In the genomic region with DNA sequence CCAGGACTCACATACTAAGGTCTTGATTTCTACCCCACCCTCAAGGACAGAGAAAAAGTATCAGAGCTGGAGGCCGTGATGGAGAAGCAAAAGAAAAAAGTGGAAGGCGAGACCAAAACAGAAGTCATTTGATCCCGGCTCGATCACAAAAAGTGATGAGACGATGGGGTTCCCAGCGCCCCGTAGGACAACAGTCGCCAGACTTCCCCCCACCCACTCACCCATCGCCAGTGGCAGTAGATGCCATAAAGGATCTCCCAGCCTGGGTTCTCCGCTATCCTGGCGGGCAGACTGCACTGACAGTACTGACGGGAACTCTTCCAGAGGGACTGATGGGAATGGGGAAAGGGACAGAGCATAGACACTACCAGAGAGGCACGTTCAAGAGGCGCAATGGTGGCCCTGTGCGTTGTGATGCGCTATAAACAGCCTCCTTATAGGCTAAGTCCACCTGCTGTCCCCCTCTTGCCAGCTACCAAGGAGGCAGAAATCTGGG, we compare ENCODE assay signal across 8 mouse cellular contexts. TPM values are rescaled to one million over a fixed set of nuclear protein-coding genes. Genes with fewer than 3 reads are reported as not detected.
DNase-seq lines count a peak whose midpoint lies in the region; ATAC-seq and TF ChIP-seq lines count a peak whose summit lies in the region.

No protein-coding gene starts in this region.

- H3K27ac ChIP-seq in heart, adult 2 months: peak overlapping the region; percentile 79
- no peak overlapping the region for H3K27ac ChIP-seq in forebrain, embryonic 14.5 days (ENCODE audit: low read depth, low read length)
- no peak overlapping the region for H3K27ac ChIP-seq in liver, embryonic 12.5 days

- no peaks in the 10 kb centered on the region for H3K9me3 ChIP-seq in forebrain, embryonic 14.5 days (replicated peaks; ENCODE audit: control insufficient read depth, low read length)
- no peaks in the 10 kb centered on the region for H3K9me3 ChIP-seq in liver, embryonic 12.5 days (replicated peaks)

- peak overlapping the region; percentile 51 for H3ac ChIP-seq in C2C12 (ENCODE audit: control insufficient read depth, insufficient read length, low read depth)

- ATAC-seq in forebrain, embryonic 14.5 days: peak; percentile 32
- ATAC-seq in liver, embryonic 12.5 days: no peak

- H3K36me3 ChIP-seq in heart, adult 2 months (ENCODE audit: control insufficient read depth, insufficient read depth, low read length): no peaks in the 10 kb centered on the region
- no peaks in the 10 kb centered on the region for H3K36me3 ChIP-seq in C2C12 (ENCODE audit: control insufficient read depth, insufficient read depth)
- H3K36me3 ChIP-seq in forebrain, embryonic 14.5 days (ENCODE audit: control insufficient read depth, insufficient read depth, low read length): peaks cover 31% of the 10 kb centered on the region
- H3K36me3 ChIP-seq in liver, embryonic 12.5 days: peaks cover 34% of the 10 kb centered on the region

- H3K4me3 ChIP-seq in heart, adult 2 months: peak overlapping the region; percentile 49
- peak overlapping the region; percentile 2 for H3K4me3 ChIP-seq in C2C12 (ENCODE audit: insufficient read depth, poor library complexity, severe bottlenecking)
- H3K4me3 ChIP-seq in forebrain, embryonic 14.5 days (ENCODE audit: low read depth, low read length): peak overlapping the region; percentile 40
- peak overlapping the region; percentile 47 for H3K4me3 ChIP-seq in liver, embryonic 12.5 days

- intact Hi-C loops in heart, adult 2 months (cut with DNase I): loop anchor here (2.0 to 5.0 kb wide), 2 partner anchors 20 to 33 kb away; no protein-coding TSS in a partner anchor
- intact Hi-C loops in heart, postnatal 25 days (cut with DNase I): loop anchor here (2.0 to 10.0 kb wide), 3 partner anchors 20 to 804 kb away; partner anchors contain the start of genes Rps9 and Tmc4

- H3K79me3 ChIP-seq in C2C12 (ENCODE audit: low read depth): no peaks in the 10 kb centered on the region

- H3K4me2 ChIP-seq in forebrain, embryonic 14.5 days (ENCODE audit: low read length): peak overlapping the region; percentile 92
- peak overlapping the region; percentile 62 for H3K4me2 ChIP-seq in liver, embryonic 12.5 days

- 7% methylated on average over 16 of the region's 16 CpGs for WGBS in heart, adult 2 months
- 1% methylated on average over 16 of the region's 16 CpGs for WGBS in forebrain, embryonic 14.5 days
- WGBS in liver, embryonic 12.5 days (ENCODE audit: insufficient replicate concordance): 10% methylated on average over 16 of the region's 16 CpGs

- no peak for TF ChIP-seq CTCF in heart, adult 2 months (IDR thresholded peaks at IDR 0.05)
- TF ChIP-seq CTCF in C2C12 (IDR thresholded peaks at IDR 0.05; ENCODE audit: control insufficient read depth, insufficient read depth, insufficient read length): no peak

- H3K27me3 ChIP-seq in heart, adult 2 months (ENCODE audit: control insufficient read depth, insufficient read depth, low read length): no peaks in the 10 kb centered on the region
- H3K27me3 ChIP-seq in C2C12 (ENCODE audit: control insufficient read depth, insufficient read depth, insufficient read length): peaks cover 3% of the 10 kb centered on the region
- H3K27me3 ChIP-seq in forebrain, embryonic 14.5 days (replicated peaks; ENCODE audit: control insufficient read depth, insufficient read depth, low read length): peaks cover 15% of the 10 kb centered on the region
- peaks cover 63% of the 10 kb centered on the region for H3K27me3 ChIP-seq in liver, embryonic 12.5 days (replicated peaks)

- peaks cover 8% of the 10 kb centered on the region for H3K4me1 ChIP-seq in heart, adult 2 months (ENCODE audit: control insufficient read depth, insufficient read depth, low read length)
- H3K4me1 ChIP-seq in forebrain, embryonic 14.5 days (ENCODE audit: control insufficient read depth, insufficient read depth, low read length): peaks cover 13% of the 10 kb centered on the region; the same call in 1 of the 2 replicates
- peaks cover 12% of the 10 kb centered on the region for H3K4me1 ChIP-seq in liver, embryonic 12.5 days

- H3K79me2 ChIP-seq in heart, adult 2 months (replicated peaks; ENCODE audit: control insufficient read depth, insufficient read depth, low read length): no peaks in the 10 kb centered on the region
- no peaks in the 10 kb centered on the region for H3K79me2 ChIP-seq in C2C12 (ENCODE audit: control insufficient read depth, insufficient read depth)

- H3K9ac ChIP-seq in heart, adult 2 months (ENCODE audit: low read depth, low read length): peak overlapping the region; percentile 56
- peak overlapping the region; percentile 58 for H3K9ac ChIP-seq in forebrain, embryonic 14.5 days (ENCODE audit: low read length)
- H3K9ac ChIP-seq in liver, embryonic 12.5 days: no peak overlapping the region; the same call in 1 of the 2 replicates

- no peak for TF ChIP-seq POLR2A in heart, adult 2 months (IDR thresholded peaks at IDR 0.05; ENCODE audit: insufficient read depth, low read depth, low read length)

- no peak for TF ChIP-seq EP300 in heart, adult 2 months (IDR thresholded peaks at IDR 0.05; ENCODE audit: insufficient read depth, low read depth, low read length)

- DNase-seq in heart, adult 2 months: no peak
- DNase-seq in heart, postnatal 25 days (ENCODE audit: low spot score): no peak
- DNase-seq in forebrain, embryonic 14.5 days (ENCODE audit: low spot score): no peak
- DNase-seq in urinary bladder, adult 18-20 months (ENCODE audit: low spot score in 2 of 2): no peak
- DNase-seq in right cerebral cortex, adult 2 months (ENCODE audit: low spot score in 2 of 2): no peak
- no peak for DNase-seq in cerebellum, adult 11-12 months

TF ChIP-seq in C2C12, 6 proteins besides CTCF, POLR2A, EP300 and RAD21:
- TF ChIP-seq FOSL1 (IDR thresholded peaks at IDR 0.05; ENCODE audit: insufficient read depth, low read length, poor library complexity, severe bottlenecking) (no peak), MAX (IDR thresholded peaks at IDR 0.05) (no peak), MYOG (IDR thresholded peaks at IDR 0.05; ENCODE audit: control insufficient read depth, extremely low read depth, insufficient read length) (no peak), USF1 (IDR thresholded peaks at IDR 0.05; ENCODE audit: low read depth) (no peak), CEBPB (IDR thresholded peaks at IDR 0.05; ENCODE audit: low read depth) (no peak), MYOD1 (IDR thresholded peaks at IDR 0.05; ENCODE audit: control insufficient read depth, insufficient read length, low read depth) (no peak)

RNA-seq across cellular contexts. Expression of gene Eps8l1, which starts 18.4 kb away (rescaled TPM):
- total RNA-seq in heart, adult 2 months (2021): 1 to 10 TPM; 3.3 to 3.5 TPM
- polyA plus RNA-seq in heart, adult 2 months (2012; rRNA removed): 0.74 and 0.82 TPM in 2 replicates
- 1 to 10 TPM; 2.3 to 3.6 TPM for total RNA-seq in heart, postnatal 25 days (2021)
- 0.28 TPM for polyA plus RNA-seq in C2C12 (2012; fragmentation: generic; extraction: Trizol)
- polyA plus RNA-seq in forebrain, embryonic 14.5 days (2014; fragmentation: Nextera tagmentation; extraction: Ambion mirVana): 2.9 and 5.6 TPM in 2 replicates
- polyA plus RNA-seq in liver, embryonic 12.5 days (2016; fragmentation: Nextera tagmentation; extraction: Ambion mirVana): 1.3 and 2.1 TPM in 2 replicates

RNA-seq across cellular contexts. Expression of gene Ppp1r12c, which starts 22.6 kb away (rescaled TPM):
- total RNA-seq in heart, adult 2 months (2021): 10 to 100 TPM; 62.4 to 67.1 TPM
- polyA plus RNA-seq in heart, adult 2 months (2012; rRNA removed): 47.0 and 53.2 TPM in 2 replicates
- total RNA-seq in heart, postnatal 25 days (2021): 10 to 100 TPM; 54.7 to 61.2 TPM
- 54.6 TPM for polyA plus RNA-seq in C2C12 (2012; fragmentation: generic; extraction: Trizol)
- 29.4 and 32.1 TPM in 2 replicates for polyA plus RNA-seq in forebrain, embryonic 14.5 days (2014; fragmentation: Nextera tagmentation; extraction: Ambion mirVana)
- polyA plus RNA-seq in liver, embryonic 12.5 days (2016; fragmentation: Nextera tagmentation; extraction: Ambion mirVana): 41.1 and 42.9 TPM in 2 replicates

RNA-seq across cellular contexts. Expression of gene Rdh13, which starts 33.4 kb away (rescaled TPM):
- total RNA-seq in heart, adult 2 months (2021): 10 to 100 TPM; 31.0 to 34.1 TPM
- 25.1 and 42.5 TPM in 2 replicates for polyA plus RNA-seq in heart, adult 2 months (2012; rRNA removed)
- total RNA-seq in heart, postnatal 25 days (2021): 10 to 100 TPM; 31.4 to 35.8 TPM
- polyA plus RNA-seq in C2C12 (2012; fragmentation: generic; extraction: Trizol): 40.7 TPM
- 30.1 and 37.9 TPM in 2 replicates for polyA plus RNA-seq in forebrain, embryonic 14.5 days (2014; fragmentation: Nextera tagmentation; extraction: Ambion mirVana)
- 9.8 and 10.4 TPM in 2 replicates for polyA plus RNA-seq in liver, embryonic 12.5 days (2016; fragmentation: Nextera tagmentation; extraction: Ambion mirVana)

RNA-seq across cellular contexts. Expression of gene Tnnt1, which starts 37.3 kb away (rescaled TPM):
- 10 to 100 TPM; 15.6 to 19.7 TPM for total RNA-seq in heart, adult 2 months (2021)
- 9.2 and 12.1 TPM in 2 replicates for polyA plus RNA-seq in heart, adult 2 months (2012; rRNA removed)
- total RNA-seq in heart, postnatal 25 days (2021): 10 to 100 TPM; 26.1 to 30.7 TPM
- 34.7 TPM for polyA plus RNA-seq in C2C12 (2012; fragmentation: generic; extraction: Trizol)
- polyA plus RNA-seq in forebrain, embryonic 14.5 days (2014; fragmentation: Nextera tagmentation; extraction: Ambion mirVana): 1.4 and 2.3 TPM in 2 replicates
- polyA plus RNA-seq in liver, embryonic 12.5 days (2016; fragmentation: Nextera tagmentation; extraction: Ambion mirVana): 13.7 and 17.9 TPM in 2 replicates

RNA-seq across cellular contexts. Expression of gene Tnni3, which starts 45.2 kb away (rescaled TPM):
- total RNA-seq in heart, adult 2 months (2021): over 10,000 TPM in 1 of 2 experiments, 1,000 to 10,000 TPM in 1; 9,834 to 11,008 TPM
- polyA plus RNA-seq in heart, adult 2 months (2012; rRNA removed): 13,898 and 21,553 TPM in 2 replicates
- over 10,000 TPM in 1 of 2 experiments, 1,000 to 10,000 TPM in 1; 9,719 to 10,316 TPM for total RNA-seq in heart, postnatal 25 days (2021)
- 0.91 TPM for polyA plus RNA-seq in C2C12 (2012; fragmentation: generic; extraction: Trizol)
- polyA plus RNA-seq in forebrain, embryonic 14.5 days (2014; fragmentation: Nextera tagmentation; extraction: Ambion mirVana): 0.81 and 1.7 TPM in 2 replicates
- polyA plus RNA-seq in liver, embryonic 12.5 days (2016; fragmentation: Nextera tagmentation; extraction: Ambion mirVana): 1.7 and 1.8 TPM in 2 replicates
